Mouse (Mus musculus) c-Kit-positive CD71-positive TER-119-negative erythroid progenitor cells, embryonic 14.5 days (primary cell): ENCODE measurements around the gene Trpm6.

Source experiments
- DNase-seq: peaks from one replicate; pipeline ENCODE4 v3.0.0-alpha.2; 2013; ENCODE audit warnings: low read depth

The Trpm6 gene

DNA sequence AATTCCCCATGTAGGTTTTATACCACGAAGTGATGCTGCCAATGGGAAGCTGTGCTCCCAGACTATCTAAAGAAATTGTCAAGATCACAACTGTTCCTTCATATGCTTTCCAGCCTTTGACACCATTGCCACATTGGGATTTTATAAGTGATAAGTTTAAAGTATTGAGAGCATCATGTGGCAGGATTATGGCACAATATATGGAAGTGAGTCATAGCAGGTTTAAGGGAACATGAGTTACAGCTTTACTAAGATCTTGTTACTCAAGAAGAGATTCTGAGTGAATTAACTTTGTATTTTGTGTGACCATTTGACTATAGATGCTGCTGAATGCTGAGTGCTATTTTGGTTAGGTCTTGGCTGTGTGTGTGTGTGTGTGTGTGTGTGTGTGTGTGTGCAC, 21.8 kb downstream of the Trpm6 start:
- DNase-seq = no peak

DNA sequence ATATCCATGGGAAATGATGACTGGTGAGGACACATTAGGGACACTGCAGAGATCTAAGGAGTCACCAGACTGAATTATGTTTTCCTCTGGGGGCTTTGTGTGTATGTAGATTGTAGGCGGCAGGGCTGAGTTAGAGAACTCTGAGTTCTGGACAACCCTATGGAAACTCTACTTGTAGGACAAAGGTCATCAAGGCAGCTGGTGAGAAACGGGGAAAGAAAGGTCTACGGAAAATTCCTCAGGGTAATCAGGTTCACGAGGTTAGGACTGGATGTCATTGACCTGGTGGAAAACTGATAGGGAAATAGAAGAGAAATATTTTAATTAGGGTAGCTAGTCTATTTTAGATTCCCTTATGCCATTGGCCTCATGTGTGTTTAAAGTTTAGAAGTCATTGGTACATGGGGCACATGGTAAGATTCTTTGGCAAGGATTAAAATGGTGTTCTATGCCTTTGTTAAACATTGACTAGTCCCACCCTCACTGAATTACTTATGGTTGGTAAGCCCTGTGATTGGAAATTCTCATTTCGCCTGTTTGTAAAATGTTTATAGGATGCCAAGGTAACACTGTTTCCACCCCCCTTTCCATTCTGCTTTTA, 23.2 kb downstream of the Trpm6 start:
- no peak for DNase-seq

DNA sequence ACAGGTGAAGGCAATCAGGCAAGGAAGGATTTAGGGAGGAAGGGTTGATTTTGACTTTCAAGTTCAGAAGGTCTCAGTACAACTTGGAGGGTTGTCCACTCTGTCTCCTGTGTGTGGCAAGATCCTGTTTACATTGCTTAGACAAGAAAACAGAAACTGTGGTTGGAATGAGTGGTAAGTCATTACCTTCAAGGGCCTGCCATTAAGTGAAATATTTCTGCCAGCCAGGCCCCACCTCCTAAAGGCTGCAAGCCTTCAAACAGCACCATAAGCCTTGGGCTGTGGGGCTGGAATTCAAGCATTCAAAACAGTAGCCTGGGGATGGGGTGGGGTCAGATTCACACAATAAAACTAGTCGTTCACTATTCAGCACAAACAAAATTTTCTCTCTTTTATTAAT, 24.3 kb downstream of the Trpm6 start:
- no peak for DNase-seq

DNA sequence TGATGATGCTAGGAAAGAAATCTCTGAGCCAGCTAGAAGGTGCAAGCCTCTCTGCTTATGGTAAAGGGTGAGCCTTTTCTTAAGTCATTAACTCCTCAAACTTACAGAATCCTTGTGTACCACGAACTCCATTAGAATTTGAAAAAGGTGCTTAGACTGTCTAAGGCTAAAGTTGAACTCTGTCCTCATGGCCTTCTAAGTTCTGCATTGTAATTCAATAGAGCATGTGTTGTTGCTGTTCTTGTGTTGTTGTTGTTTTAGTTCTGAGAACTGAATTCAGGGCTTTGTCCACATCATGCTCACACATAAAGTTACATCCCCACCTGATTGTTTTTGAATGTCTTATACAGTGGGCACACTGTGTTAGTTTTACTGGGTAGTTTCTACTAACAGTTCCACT, 49.9 kb downstream of the Trpm6 start:
- no peak for DNase-seq

DNA sequence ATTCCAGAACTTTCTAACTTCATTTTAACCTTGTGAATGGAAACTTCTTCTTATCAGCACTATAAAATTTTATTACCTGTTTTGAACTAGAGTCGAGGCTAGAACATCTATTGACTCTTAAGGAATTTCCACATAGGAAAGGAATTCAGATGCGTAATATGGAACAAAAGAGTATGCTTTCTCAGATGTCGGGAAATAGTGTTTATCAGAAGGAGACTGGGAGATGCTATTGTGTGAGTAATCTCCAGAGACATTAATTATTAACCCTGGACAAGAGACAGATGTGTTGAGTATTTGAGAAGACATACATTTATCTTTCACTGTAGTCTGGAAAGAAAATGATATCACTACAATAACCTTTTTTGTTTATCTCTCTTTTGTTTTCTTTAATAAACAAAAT, 61.5 kb downstream of the Trpm6 start:
- DNase-seq = no peak

DNA sequence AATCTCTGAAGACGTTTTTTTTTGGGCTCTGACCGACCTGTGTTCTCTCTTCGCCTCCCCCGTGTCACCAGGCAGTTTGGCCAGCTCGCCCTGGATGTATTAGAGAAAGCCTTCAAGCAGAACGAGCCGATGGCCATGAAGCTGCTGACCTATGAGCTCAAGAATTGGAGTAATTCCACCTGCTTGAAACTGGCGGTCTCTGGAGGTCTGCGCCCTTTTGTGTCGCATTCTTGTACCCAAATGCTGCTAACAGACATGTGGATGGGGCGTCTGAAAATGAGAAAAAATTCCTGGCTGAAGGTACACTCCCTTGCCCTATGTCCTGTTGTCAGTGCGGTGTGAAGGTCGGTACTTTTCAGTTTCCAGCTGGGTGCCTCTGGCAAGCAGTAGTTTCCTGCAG, 65.4 kb downstream of the Trpm6 start:
- DNase-seq = no peak

DNA sequence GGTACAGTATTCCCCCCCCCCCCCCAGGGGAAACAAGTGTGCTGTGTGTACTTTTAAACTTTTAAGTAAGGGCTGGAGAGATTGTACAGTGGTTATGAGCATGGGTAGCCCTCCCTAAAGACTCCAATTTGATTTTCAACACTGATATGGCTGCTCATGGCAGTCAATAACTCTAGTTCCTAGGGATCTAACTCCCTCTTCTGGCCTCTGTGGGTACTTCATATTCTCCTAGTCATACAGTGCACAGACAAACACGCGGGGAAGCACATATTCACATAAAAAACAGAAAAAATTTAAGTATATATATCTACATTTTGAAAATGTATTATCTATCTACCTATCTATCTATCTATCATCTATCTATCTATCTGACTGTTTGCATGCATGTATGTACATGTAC, 67.6 kb downstream of the Trpm6 start:
- no peak for DNase-seq

DNA sequence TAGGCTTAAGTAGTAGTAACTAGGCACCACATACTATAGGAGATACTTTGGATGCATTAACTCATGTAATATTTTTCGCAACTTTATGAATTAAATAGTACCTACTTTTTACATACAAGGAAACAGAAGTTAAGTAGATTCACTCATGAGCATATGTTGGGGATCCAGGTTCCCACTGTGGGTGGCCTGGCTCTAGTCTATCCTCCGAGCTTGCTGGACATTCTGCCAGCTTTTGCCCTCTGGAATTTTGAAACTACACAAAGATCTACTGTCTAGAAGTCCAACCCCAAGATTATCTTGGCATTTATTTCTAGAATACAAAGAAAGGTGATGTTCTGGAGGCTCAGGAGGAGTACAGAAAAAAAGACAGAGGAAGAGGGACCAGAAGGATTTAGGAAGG, 78.8 kb downstream of the Trpm6 start:
- DNase-seq = no peak

DNA sequence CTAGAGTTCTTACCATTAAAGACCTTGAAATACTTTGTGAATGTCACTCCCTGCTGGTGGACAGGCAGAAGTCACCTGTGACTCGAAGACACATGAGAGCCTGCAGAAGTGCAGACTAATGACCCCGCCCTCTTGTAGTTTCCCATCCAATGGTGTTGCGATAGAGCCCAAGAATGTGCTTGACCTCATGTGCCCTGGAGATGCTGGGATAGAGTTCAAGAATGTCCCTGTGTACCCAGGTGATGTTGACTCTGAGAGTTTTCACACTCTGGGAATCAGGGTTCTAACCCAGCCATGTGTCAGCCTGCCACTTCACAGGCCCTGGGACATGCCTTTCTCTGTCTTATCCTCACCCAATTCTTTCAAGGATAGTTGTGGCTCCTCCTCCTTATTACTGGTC, 81.4 kb downstream of the Trpm6 start:
- DNase-seq = no peak

DNA sequence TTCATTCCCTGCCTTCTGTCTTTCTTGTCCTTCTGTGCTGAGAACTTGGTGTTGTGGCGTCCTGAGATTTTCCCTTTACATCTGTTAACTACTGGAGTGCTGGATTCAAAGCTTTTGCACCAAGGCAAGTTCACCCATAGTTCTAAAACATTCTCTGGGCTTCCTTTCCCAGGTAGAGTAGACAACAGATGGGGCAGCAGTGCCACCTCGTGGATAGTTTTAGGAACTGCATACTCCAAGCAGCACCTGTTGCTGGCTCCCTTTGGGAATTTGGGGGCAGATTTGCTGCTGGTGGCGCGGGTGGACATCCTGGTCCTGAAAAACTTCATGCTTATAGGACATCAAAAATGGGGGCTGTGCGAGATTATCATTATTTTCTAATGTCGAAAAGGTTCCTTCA, 85.2 kb downstream of the Trpm6 start:
- peak; percentile 27 for DNase-seq

DNA sequence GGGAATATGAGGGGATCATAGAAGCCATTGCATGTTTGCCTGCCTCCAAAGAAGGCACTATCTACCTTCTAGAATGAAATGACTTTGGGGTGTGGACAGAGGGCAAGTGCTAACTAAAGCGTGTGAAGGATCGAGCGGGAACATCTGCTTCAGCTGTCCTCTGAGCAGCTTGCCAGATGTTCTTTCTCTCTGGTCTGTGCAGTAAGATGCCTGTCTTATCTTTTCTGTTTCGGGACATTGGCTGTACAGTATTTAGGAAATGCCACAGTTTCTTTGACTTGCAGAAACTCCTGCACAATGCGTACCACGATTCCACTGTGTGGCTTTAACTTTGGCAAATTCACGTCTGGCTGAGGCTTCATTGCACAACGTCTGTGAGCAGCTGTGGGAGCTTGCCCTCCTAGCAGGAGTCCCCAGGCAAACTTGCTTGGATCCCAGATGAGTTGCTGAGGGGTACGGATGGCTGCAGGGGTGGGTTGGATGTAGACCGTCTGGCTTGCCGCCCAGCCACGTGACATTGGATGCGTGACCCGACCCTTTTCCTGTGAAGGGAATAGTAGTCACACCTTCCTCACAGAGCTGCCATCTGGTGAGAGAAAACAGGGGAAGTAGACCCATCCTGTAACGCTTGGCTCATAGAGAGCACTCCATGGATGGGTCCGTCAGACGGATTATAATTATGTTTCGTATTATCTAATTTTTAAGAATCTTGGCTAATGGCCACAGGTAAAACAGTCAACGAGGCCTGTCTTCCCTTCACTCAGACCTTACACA, 92.2 kb downstream of the Trpm6 start:
- no peak for DNase-seq

DNA sequence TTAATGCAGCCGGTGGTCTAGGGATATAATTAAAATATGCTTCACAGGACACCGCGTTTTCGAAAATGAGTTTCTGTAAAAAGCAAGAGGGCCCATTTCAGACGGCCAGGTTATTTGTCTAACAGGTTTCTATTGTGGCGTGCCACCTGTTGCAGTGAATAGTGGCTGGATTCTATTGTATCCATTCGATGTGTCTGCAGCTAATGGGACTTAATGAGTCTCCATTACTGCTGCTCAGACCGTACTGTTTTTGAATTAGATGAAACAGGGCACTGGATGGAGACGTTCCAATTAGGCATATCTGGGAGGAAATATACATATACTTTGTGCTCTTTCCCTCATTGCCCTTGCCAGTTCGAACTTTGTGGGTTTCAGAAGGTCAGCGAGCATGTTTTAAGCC, 92.8 kb downstream of the Trpm6 start:
- no peak for DNase-seq

DNA sequence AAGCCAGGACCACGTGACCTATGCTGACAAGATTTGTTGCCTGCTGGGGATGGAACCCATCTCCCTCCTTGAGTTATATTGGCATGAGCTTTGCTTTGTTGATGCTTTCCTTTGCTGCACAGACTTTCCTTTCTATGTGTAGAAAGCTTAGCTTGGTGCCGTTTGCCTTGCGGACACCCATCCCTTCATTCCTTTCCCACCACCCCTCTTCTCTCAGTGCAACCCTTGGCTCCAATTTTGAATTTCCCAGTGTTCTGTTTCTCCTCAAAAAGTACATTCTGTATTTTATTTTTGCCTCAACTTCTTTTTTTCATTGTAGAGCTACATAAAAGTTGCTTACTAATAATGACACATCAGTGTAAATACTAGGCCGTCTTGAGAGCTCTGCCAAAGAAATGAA, 96.6 kb downstream of the Trpm6 start:
- DNase-seq = no peak

DNA sequence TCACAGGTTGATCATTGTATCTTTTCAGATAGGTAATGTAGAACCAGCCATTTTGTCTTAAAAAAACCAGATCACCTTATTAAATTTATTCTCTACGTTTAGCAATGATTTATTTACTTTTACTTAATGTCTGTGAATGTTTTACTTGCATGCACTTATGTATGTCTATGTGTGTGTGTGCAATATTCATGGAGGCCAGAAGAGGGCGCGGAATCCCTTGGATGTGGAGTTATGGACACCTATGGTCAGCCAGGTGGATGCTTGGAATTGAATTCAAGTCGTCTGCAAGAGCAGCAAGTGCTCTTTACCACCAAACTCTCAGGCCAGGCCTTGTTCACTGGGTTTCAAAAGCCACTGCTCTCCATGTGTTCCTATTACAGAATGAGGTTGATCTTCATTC, 118.5 kb downstream of the Trpm6 start:
- DNase-seq = no peak

DNA sequence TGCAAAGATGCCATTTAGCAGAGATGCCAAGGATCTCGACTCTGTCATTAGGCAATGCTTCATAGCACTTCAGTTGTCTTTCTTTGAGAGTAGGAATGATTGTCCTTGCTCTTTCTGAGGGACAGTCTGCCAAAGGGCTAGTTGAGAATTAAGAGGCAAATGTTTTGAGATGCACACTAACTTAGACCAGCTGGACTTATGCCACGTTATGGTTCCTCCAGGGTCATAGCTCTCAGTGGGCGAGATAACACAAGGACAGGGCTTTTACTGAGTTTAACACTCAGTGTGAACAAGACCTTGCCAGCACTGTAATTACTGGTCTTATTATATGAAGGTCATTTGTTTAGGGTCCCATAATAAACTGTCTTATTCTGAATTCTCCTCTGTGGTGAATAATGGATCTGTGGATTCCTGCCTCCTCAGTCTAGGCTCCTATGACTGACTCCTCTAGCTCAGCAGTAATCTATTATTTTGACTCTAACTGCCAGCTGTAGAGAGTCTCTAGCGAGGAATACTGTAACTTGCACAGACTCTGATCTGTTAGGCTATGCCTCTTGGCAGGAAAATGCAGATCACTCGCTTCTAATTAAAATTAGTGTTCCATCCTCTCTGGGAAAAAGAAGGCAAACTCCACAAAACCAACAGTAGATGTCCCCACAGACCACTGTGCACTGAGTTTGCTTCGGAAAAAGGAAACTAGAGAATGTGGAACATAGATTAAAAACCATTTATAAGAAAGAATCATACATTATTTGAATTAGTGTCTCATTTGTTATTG, 123.2 kb downstream of the Trpm6 start:
- DNase-seq = no peak

DNA sequence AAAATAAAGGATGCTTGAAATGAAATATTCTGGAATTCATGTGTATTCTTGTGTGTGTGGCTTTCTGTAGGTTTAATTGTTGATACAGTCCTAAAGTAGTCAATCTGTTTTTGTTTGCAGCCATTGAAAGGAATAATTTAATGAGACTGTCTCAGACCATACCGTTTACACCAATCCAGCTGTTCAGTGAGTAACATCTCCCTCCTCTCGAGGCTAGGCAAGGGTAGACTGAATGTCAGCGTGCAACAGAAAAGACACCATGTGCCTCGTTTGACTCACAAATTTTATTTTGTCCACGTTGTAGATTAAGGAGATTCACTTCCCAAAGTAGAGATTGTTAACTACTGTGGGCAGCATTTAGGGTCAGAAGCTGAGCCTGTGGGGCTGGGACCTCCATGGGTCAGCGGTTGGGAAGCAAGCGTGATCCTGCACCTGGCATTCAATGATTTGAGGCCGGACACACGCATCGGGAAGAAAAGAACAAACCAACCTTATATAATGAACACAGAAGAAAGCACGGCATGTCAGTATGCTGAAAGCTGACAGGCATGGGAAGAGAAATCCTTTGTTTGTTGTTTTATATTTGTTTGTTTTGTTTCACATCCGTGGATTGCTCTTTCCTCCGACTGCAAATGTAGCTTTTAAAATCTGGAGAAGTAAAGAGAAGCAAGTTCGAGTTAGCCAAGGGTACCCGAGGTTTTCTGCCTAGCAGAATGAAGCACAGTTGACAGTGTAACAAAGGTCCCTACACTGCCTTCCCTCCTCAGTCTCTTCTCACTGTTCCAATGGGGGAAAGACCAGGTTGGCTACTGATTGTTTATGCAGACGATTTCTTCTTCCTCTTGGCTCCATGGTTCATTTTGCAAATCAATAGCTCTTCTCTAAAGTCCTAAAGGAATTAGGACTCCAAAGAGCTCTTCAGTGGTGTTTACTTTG, 124.2 kb downstream of the Trpm6 start:
- DNase-seq = no peak

DNA sequence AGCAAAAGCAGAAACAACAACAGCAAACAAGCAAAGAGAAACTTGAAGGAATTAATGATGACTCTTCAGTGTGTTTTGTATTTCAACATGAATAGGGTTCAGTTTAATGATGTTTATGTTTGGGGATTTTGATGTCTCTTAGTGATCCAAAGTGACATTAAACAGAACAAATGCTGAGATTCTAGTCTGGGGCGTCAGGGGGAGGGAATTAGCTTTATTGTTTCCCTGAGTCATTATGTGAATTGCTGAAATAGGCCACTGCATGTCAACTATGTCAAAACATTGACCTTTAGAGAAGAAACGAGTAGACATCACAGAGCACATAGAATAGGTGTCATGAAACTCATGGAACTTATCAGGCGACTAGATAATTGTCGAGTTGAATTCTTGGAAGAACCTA, 129.5 kb downstream of the Trpm6 start:
- no peak for DNase-seq

DNA sequence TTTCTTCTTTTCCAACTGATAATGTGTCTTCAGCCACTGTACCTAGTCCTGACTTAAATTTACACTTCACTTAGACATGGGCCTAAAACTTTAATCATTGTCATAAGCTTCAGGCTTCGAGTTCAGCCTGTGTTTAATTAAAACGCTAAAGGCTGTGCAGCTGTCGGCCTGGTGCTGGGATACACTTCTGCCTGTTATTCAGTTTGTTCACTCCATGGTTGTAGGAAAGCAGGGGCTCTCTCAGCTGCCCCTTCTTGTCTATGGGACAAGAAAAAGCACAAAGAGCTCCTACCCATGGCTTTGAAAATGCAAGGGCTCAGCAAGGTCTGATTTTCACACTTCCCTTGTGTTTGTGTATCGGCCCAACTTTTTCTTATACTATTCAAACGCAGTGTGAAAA, 131.4 kb downstream of the Trpm6 start:
- DNase-seq = no peak

DNA sequence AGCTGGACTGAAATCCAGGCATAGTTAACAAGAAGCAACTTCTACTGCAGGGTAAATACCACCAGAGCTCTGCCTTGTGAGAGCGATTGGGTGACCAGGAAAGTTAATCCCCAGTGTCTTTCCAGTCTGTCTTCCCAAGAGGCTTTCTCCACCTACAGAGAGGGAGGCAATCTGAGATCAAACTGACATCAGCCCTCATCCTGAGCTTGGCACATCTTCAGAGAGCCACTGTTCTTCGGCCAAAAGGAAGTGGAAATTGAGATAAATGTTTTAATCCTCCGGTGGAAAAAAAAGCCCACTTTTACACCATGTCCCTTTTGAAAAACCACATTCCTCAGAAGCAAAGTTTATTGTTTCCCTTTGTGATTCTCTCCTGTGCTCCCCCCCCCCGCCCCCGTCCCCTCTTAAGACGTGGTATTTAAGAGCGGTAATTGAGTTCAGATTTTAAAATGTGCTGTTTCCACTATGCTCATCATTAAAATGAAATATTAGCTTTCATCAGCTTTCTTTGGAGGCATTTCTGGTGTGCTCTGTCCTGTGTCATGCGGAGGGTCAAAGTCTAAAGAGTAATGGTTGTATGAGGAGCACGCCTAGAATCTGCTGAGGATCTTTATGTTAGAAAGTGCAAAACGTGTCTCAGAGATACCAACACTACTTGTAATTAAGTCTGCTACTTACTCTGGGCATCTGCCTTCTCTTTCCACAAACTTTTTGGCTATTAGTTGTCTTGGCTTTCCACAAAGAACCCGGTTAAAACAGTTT, 138.0 kb downstream of the Trpm6 start:
- no peak for DNase-seq

DNA sequence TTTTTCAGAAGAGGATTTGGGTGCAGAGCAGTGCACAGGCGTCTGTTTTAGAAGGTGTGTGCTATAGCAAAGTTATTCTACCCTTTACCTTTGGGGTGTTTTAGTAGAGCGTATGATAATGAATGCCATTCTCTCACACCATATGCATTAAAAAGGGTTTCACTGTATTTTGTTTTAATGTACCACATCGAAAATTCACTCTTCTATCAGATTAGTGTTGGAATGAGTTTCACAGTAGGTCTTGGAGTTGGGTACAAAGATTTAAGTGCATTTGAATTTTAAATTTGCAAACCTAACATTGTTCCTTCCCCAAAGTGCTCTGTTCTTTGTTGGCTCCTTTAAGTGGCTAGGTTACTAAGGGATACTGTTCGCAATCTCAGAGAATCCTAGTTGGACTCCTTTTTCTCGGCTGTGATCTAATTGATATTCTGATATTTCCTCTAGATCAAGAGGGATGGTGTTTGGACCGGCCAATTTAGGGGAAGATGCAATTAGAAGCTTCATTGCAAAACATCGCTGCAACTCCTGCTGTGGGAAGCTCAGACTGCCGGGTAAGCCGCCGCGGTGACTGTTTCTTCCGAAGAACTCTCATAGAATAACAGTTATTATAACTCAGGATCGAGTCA, 138.8 kb downstream of the Trpm6 start:
- no peak for DNase-seq

DNA sequence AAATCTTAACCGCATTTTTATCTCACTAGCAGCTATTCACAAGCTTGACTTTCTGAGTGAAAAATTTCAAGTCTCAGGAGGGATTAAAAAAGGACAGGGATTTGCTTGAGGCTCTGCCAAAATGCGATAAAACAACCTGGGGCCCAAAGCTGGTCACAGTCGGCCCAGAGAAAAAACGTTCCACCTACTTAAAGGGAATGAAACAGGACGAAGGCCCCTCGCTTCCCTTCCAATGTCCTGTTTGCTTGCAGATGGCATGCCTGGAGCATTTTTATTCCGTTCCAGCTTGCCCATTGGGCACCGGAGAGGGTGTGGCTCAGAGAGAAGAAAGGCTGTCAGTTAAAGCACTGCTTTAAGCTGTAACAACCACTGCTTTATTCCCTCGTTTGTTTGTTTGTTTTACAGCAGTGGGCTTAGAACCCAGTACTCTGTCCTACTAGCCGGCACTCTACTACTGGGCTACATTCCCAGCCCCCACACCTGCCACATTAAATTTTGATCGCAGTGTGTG, 139.4 kb downstream of the Trpm6 start:
- DNase-seq = no peak
